Mouse (Mus musculus) neural tube, embryonic 15.5 days (tissue): Measurements from ENCODE around the gene Zdhhc7. TPM values are rescaled to one million over a fixed set of nuclear protein-coding genes. Genes with fewer than 3 reads are reported as not detected.

Source experiments
- ATAC-seq: fragments of 200-750 bp; cut with Nextera tagmentation; 2 replicates; pipeline ENCODE4 v1.8.0; 2017; ENCODE audit warnings: mild to moderate bottlenecking, moderate TSS enrichment, moderate library complexity; ENCODE audit not compliant: low FRiP score
- H3K27ac ChIP-seq: fragments of 300-500 bp; sonication (generic); replicated peaks from 2 replicates; pipeline ENCODE4 v1.5.1; 2015; ENCODE audit warnings: mild to moderate bottlenecking, inconsistent platforms
- H3K27me3 ChIP-seq: fragments of 300-500 bp; sonication (generic); replicated peaks from 2 replicates; pipeline ENCODE4 v1.6.1; 2015; ENCODE audit warnings: inconsistent platforms
- H3K36me3 ChIP-seq: fragments of 300-500 bp; sonication (generic); 2 replicates; pipeline ENCODE4 v1.6.1; 2015; ENCODE audit warnings: inconsistent platforms
- H3K4me1 ChIP-seq: fragments of 300-500 bp; sonication (generic); 2 replicates; pipeline ENCODE4 v1.6.1; 2015; ENCODE audit warnings: inconsistent platforms
- H3K4me2 ChIP-seq: fragments of 300-500 bp; sonication (generic); 2 replicates; pipeline ENCODE4 v1.6.1; 2015; ENCODE audit warnings: inconsistent platforms, mild to moderate bottlenecking, moderate library complexity
- H3K4me3 ChIP-seq: fragments of 300-500 bp; sonication (generic); replicated peaks from 2 replicates; pipeline ENCODE4 v1.5.1; 2015; ENCODE audit warnings: mild to moderate bottlenecking, inconsistent platforms
- H3K9ac ChIP-seq: fragments of 300-500 bp; sonication (generic); replicated peaks from 2 replicates; pipeline ENCODE4 v1.6.1; 2015; ENCODE audit warnings: mild to moderate bottlenecking, inconsistent platforms
- H3K9me3 ChIP-seq: fragments of 300-500 bp; sonication (generic); replicated peaks from 2 replicates; pipeline ENCODE4 v1.6.1; 2016; ENCODE audit warnings: inconsistent platforms
- WGBS: fragments of 180-500 bp; shearing (Covaris S2); methylation state at CpG from one replicate; pipeline ENCODE4 v1.1.7; 2015; ENCODE audit warnings: mixed read lengths; 5-methylcytosine and 5-hydroxymethylcytosine counted together
- polyA plus RNA-seq: library from polyadenylated mRNA; unstranded; fragments of >200 nt; fragmentation: Nextera tagmentation; extraction: Ambion mirVana; gene quantifications from 2 replicates; pipeline ENCODE4 v1.2.1, GENCODE M21; 2015

The Zdhhc7 gene
- polyA plus RNA-seq, 1 experiment from 2014 or later, result 26.9 TPM

DNA sequence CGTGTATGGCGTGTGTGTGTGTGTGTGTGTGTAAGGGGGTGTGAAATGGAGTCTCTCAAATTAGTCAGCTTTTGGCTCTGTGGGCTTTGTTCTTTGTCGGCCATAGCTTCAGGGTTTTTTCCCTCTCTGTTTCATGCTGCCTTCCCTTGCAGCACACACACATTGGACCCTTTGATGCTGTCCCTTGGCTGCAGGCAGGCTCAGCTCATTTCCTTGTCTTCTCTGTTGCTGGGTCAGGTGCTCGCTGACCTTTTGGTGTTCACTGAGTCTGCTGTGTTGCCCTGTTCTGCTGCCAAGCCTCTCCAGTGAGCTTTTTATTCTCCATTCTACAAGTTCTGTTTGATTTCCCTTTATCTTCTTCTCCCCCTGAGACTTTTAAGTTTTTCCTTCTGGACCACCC, 28.3 kb upstream of the Zdhhc7 start:
- Histone ChIP-seq H3K9ac (no peak overlapping the region), H3K4me3 (no peak overlapping the region), H3K4me2 (no peak overlapping the region), H3K9me3 (no peaks in the 10 kb centered on the region), H3K27ac (no peak overlapping the region), H3K36me3 (no peaks in the 10 kb centered on the region), H3K27me3 (no peaks in the 10 kb centered on the region), H3K4me1 (peaks cover 23% of the 10 kb centered on the region)
- 68% methylated on average over 4 of the region's 4 CpGs for WGBS
- no peak for ATAC-seq

DNA sequence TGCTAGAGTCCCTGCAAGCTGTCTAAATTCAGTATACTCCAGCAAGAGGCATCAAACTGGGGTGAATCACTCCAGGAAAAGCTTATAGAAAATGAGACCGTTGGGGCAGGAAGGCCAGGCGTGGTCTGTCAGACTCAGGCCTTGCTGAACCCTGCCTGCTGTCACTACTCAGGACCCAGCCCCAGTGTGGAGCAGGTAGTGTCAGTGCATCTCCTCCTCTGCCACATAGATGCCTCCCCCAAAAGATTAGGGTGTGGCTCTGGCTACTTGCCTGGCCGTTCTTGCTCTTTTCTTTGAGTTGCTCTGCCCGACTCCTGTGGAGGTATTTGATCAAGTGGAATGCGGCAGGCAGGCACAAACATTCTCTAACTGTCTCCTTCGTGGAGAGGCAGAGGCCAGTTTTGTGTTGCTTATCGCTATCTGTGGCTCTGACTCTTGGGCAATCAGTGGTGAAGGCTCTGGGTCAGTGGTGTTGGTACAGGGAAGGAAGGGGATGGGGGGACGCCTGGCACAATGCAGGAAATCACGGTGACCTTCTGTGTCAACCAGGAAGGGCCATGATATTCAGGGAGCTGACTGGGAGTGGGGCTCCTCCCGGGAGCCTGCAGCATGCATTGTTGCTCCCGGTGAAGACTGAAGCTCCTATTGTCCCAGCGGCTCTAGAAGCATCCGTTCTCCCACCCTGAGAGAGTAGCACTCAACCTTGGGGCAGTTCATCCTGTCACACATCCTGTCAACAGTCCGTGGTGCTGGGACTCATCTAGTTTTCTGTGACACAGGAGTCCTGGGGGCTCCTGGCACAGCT, 25.3 kb upstream of the Zdhhc7 start:
- no peaks in the 10 kb centered on the region for H3K27me3 ChIP-seq
- no peak overlapping the region for H3K4me3 ChIP-seq
- no peak overlapping the region for H3K4me2 ChIP-seq
- 29% methylated on average over 14 of the region's 14 CpGs for WGBS
- no peak for ATAC-seq
- no peaks in the 10 kb centered on the region for H3K36me3 ChIP-seq
- peaks cover 27% of the 10 kb centered on the region for H3K4me1 ChIP-seq
- 0 out of 2 replicates have a peak overlapping the region, but pooled peaks have one; percentile 33 for H3K27ac ChIP-seq
- no peaks in the 10 kb centered on the region for H3K9me3 ChIP-seq
- H3K9ac ChIP-seq, result no peak overlapping the region

DNA sequence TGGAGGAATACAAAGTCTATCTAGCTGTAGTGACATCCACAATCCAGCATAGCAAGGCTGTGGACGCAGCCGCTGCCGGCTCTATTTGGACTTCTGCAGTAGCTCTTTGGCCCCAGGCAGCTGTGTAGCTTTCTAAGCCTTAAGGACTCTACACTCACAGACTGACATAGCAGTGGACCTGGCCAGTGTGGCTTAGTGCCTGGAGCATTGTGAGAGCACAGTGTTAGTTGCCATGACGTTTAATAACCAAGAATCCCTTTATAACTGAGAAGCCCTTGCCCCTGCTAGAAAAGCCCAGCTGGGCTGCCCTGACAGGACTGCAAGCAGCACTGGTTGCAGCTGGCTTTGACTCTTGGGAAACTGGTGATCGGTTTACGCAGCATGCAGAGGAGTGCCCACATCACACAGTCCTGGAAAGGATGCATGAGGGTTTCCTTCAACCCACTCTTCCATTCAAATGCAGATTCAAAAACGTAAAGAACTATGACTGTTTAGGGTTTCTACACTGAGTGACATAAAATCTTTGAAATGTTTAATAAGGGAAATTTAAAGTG, 23.6 kb upstream of the Zdhhc7 start:
- no peak; the same call in 1 of the 2 replicates for ATAC-seq
- 39% methylated on average over 7 of the region's 7 CpGs for WGBS
- no peak overlapping the region for H3K4me3 ChIP-seq
- no peak overlapping the region for H3K4me2 ChIP-seq
- H3K9me3 ChIP-seq, result no peaks in the 10 kb centered on the region
- no peak overlapping the region for H3K27ac ChIP-seq
- H3K9ac ChIP-seq, result no peak overlapping the region
- no peaks in the 10 kb centered on the region for H3K36me3 ChIP-seq
- no peaks in the 10 kb centered on the region for H3K27me3 ChIP-seq
- peaks cover 27% of the 10 kb centered on the region for H3K4me1 ChIP-seq

DNA sequence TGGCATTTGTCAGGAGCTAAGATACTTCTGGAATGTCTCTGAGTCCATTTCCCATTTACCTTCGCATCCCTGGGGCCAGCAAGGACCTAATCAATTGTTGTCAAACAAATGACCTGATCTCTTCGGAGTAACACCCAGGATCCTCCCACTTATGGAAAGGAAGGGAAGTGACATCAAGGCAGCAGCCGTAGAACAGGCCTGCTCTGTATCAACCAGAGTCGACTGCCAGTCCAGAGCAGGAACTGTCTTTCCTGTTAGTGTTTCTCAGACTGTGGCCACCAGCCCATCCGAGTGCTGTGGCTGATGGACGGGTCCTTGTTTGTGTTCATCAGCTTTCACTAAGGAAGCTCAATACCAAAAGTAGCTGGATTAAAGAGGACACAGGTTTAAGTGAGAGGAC, 23.0 kb upstream of the Zdhhc7 start:
- Histone ChIP-seq H3K4me1 (peaks cover 24% of the 10 kb centered on the region), H3K4me3 (no peak overlapping the region), H3K27ac (no peak overlapping the region), H3K27me3 (no peaks in the 10 kb centered on the region), H3K9ac (no peak overlapping the region), H3K4me2 (no peak overlapping the region), H3K36me3 (no peaks in the 10 kb centered on the region), H3K9me3 (no peaks in the 10 kb centered on the region)
- no peak for ATAC-seq
- 60% methylated on average over 6 of the region's 6 CpGs for WGBS

DNA sequence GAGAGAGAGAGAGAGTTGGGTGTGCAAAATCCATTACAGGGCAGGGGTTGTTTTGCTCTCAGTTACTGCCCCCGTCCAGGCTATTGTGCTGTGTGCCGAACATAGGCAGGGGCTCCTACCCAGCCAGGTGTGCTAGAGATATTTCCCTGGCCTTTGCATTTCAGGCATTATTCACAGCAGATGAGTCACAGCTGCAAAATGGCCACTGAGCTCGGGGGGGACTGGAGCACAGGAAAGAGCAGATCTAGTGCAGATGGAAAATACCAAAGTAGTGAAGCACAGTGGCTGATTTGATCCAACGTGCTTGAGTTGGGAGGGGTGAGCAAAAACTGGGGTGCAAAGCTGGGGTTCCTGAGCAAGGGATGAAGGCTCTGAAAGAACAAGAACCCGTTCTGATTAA, 19.7 kb upstream of the Zdhhc7 start:
- 63% methylated on average over 5 of the region's 5 CpGs for WGBS
- Histone ChIP-seq H3K4me2 (no peak overlapping the region), H3K36me3 (no peaks in the 10 kb centered on the region), H3K27me3 (0 out of 2 replicates have a peak, but pooled peaks cover 5% of the 10 kb centered on the region), H3K9me3 (no peaks in the 10 kb centered on the region), H3K4me1 (peaks cover 13% of the 10 kb centered on the region), H3K9ac (no peak overlapping the region), H3K27ac (no peak overlapping the region), H3K4me3 (no peak overlapping the region)
- ATAC-seq, result no peak

DNA sequence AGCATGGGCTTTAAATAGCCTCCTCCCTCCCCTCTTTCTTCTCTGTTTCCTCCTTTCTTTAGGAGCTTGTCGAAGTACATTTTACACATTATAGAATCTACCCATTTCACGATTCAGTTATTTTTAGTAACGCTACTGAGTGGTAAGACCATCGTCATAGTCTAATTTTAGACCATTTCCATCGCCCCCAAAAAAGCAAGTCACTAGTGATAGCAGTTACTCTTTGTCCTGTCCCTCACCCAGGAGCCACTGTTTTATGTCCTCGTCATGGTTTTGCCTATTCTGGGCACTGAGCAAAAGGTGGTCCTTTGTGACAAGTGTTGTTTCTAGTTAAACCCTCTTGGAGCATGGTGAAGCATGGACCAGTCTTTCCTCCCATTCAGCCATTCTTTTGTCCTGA, 18.6 kb upstream of the Zdhhc7 start:
- no peak for ATAC-seq
- H3K4me1 ChIP-seq, result peaks cover 14% of the 10 kb centered on the region
- H3K27ac ChIP-seq, result no peak overlapping the region
- no peak overlapping the region for H3K9ac ChIP-seq
- no peak overlapping the region for H3K4me2 ChIP-seq
- 82% methylated on average over 6 of the region's 6 CpGs for WGBS
- H3K4me3 ChIP-seq, result no peak overlapping the region
- 0 out of 2 replicates have a peak, but pooled peaks cover 15% of the 10 kb centered on the region for H3K27me3 ChIP-seq
- no peaks in the 10 kb centered on the region for H3K36me3 ChIP-seq
- H3K9me3 ChIP-seq, result no peaks in the 10 kb centered on the region

DNA sequence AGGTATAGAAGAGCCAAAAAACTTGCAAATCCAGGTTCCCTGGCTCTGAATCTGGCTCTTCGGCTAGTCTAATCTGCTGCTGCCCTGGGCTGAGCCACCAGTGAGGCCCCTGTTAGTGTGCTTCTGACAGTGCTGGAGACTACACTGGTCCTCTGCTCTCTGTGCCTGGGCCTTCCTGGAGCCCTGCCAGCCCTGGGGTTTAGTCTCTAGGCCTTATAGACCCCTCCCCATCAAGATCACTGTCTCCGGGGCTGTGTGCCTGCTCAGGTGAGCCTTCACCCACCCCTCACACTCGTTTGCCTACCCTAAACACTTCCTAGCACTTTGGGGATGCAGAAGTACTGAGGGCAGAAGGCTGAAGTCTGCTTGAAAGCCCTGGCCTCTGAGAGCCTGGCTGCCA, 18.1 kb upstream of the Zdhhc7 start:
- Histone ChIP-seq H3K9ac (no peak overlapping the region), H3K4me3 (no peak overlapping the region), H3K27ac (no peak overlapping the region), H3K4me1 (peaks cover 14% of the 10 kb centered on the region), H3K4me2 (no peak overlapping the region), H3K9me3 (no peaks in the 10 kb centered on the region), H3K36me3 (no peaks in the 10 kb centered on the region), H3K27me3 (0 out of 2 replicates have a peak, but pooled peaks cover 18% of the 10 kb centered on the region)
- 73% methylated on average over 3 of the region's 3 CpGs for WGBS
- ATAC-seq, result no peak

DNA sequence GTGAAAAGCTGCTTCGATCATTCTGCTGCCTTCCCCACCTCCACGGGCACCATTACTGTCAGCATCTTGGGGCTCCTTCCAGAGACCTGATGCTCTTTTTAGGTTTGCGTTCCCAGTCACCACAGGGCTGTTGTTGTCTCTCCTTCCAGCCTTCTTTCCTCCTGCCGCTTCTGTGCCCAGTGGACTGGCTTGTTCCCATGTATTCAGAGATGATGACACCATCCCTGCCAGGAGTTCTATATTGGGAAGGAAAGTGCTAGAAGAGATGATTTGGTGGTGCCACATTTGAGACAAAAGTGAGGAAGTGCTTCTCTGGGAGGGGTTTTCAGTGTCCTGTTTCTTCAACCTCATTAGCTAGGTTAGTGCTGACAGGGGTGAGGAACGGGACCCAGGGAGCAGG, 17.6 kb upstream of the Zdhhc7 start:
- 78% methylated on average over 5 of the region's 5 CpGs for WGBS
- Histone ChIP-seq H3K9me3 (no peaks in the 10 kb centered on the region), H3K4me1 (peaks cover 13% of the 10 kb centered on the region)

DNA sequence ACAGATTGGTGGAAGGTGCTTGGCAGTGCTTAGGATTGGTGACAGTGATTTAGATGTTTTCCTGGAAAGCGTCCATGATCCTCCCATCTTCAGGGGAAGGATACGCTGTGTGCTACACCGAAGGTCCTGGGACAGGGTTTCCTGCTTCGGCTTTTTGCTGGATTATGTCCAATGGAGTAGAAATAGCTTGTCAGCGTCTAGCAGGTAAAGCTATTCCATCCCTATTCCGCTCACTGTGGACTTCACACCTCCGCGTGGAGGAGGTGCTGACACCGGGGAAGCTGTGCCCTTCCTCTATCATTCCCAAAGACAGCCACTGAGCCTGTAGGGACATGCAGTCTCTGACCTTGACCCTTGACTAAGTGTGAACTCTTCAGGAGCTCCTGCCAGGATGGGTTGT, 16.9 kb upstream of the Zdhhc7 start:
- Histone ChIP-seq H3K9me3 (no peaks in the 10 kb centered on the region), H3K36me3 (no peaks in the 10 kb centered on the region), H3K9ac (no peak overlapping the region), H3K27me3 (0 out of 2 replicates have a peak, but pooled peaks cover 18% of the 10 kb centered on the region), H3K27ac (no peak overlapping the region), H3K4me2 (no peak overlapping the region), H3K4me1 (peaks cover 17% of the 10 kb centered on the region), H3K4me3 (no peak overlapping the region)
- ATAC-seq, result no peak
- 81% methylated on average over 9 of the region's 9 CpGs for WGBS

More for the DNA sequence above, 17.6 kb upstream of the Zdhhc7 start:
- Histone ChIP-seq H3K27me3 (0 out of 2 replicates have a peak, but pooled peaks cover 18% of the 10 kb centered on the region), H3K4me2 (no peak overlapping the region), H3K9ac (no peak overlapping the region), H3K36me3 (no peaks in the 10 kb centered on the region), H3K27ac (no peak overlapping the region), H3K4me3 (no peak overlapping the region)
- no peak for ATAC-seq

DNA sequence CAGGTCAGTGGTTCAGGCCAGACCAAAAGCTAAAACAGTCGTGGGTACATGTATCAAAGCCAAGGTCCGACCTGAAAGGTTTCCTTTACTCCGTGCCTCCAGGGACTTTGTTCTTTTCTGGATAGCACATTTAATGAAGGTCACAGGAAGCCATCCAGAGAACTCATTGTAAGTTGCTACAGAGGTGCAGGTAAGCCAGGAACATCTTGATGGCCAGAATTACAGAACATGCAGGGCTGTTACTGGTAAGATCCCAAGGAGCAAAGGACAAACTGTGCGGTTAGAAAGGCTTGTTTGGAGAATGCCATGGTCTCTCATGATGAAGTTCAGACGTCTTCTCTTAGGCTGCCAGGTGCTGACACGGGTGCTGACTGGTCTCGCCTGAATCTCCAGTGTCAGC, 15.3 kb upstream of the Zdhhc7 start:
- WGBS, result 79% methylated on average over 7 of the region's 7 CpGs
- H3K4me3 ChIP-seq, result no peak overlapping the region
- H3K36me3 ChIP-seq, result no peaks in the 10 kb centered on the region
- no peak overlapping the region for H3K27ac ChIP-seq
- H3K4me1 ChIP-seq, result peaks cover 22% of the 10 kb centered on the region
- no peak overlapping the region for H3K4me2 ChIP-seq
- no peaks in the 10 kb centered on the region for H3K9me3 ChIP-seq
- ATAC-seq, result no peak
- no peak overlapping the region for H3K9ac ChIP-seq
- H3K27me3 ChIP-seq, result 0 out of 2 replicates have a peak, but pooled peaks cover 18% of the 10 kb centered on the region

DNA sequence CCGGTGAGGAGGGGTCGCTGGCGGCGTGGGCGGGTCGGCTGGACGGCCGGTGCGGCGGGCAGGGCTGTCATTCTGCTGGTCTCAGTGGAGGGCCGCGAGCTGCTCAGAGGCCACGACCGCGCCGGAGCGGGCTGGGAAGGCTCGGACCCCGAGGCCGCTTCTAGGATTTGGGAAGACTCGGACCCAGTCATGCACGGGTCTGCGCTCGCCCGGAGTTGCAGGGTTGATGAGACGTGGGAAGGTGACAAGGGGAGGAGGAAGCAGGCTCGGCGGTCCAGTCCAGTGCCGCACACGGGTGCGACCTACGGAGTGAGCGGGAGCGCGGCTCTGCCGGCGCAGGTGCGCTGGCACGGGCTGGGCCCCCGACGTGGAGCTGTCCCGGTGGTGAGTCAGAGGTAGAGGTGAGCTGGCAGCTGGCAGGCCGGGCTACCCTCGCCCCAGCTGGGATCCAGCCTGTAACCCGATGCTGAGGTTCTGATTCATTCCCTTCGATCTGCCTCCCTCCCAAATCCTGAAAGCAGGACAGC, 13.1 kb upstream of the Zdhhc7 start:
- Histone ChIP-seq H3K4me1 (peaks cover 22% of the 10 kb centered on the region), H3K27ac (peak overlapping the region; percentile 84), H3K27me3 (0 out of 2 replicates have a peak, but pooled peaks cover 18% of the 10 kb centered on the region), H3K4me2 (peak overlapping the region; percentile 92), H3K4me3 (peak overlapping the region; percentile 83), H3K9me3 (no peaks in the 10 kb centered on the region), H3K36me3 (no peaks in the 10 kb centered on the region), H3K9ac (peak overlapping the region; percentile 76)
- WGBS, result 1% methylated on average over 44 of the region's 46 CpGs
- peak; percentile 63 for ATAC-seq
